Mouse (Mus musculus) cortical plate, adult 2 months (tissue): ENCODE measurements around the gene Zfyve19.

Source experiments
- CTCF ChIP-seq: fragments of 200-500 bp; IDR thresholded peaks from 2 replicates; pipeline ENCODE4 v1.5.1; 2011; ENCODE audit warnings: mild to moderate bottlenecking, control low read depth, low read length; ENCODE audit not compliant: insufficient read depth; ENCODE audit errors: extremely low read depth
- POLR2A ChIP-seq: fragments of 200-500 bp; IDR thresholded peaks from 2 replicates; pipeline ENCODE4 v1.6.1; 2011; ENCODE audit warnings: mild to moderate bottlenecking, low read length, control low read depth; ENCODE audit not compliant: insufficient read depth; ENCODE audit errors: extremely low read depth

GRCm38 (mm10) chr2:119198934-119199333, 9.5 kb upstream of the Zfyve19 start:
- TF ChIP-seq CTCF, result no peak
- no peak for TF ChIP-seq POLR2A
